Mouse (Mus musculus) gastrocnemius, postnatal 4 days (tissue): ENCODE results near the gene Rnf208. TPM values are rescaled to one million over a fixed set of nuclear protein-coding genes. Genes with fewer than 3 reads are reported as not detected.
A peak's percentile ranks its signal among the peaks of the same experiment; 100 is the strongest.

Experiments used
- DNase-seq, 2 experiments: peaks; one replicate each; pipeline ENCODE4 v3.0.0; 2021 to 2022; ENCODE audit warnings: low spot score in 2 of 2, mixed read lengths in 2 of 2
- total RNA-seq, 2 experiments: library from RNA; stranded (reverse); gene quantifications; 2 replicates each; pipeline ENCODE4 v1.2.3; 2021

Gene Rnf208
- total RNA-seq, 2 experiments from 2014 or later = 1.4 to 2.0 TPM

DNA sequence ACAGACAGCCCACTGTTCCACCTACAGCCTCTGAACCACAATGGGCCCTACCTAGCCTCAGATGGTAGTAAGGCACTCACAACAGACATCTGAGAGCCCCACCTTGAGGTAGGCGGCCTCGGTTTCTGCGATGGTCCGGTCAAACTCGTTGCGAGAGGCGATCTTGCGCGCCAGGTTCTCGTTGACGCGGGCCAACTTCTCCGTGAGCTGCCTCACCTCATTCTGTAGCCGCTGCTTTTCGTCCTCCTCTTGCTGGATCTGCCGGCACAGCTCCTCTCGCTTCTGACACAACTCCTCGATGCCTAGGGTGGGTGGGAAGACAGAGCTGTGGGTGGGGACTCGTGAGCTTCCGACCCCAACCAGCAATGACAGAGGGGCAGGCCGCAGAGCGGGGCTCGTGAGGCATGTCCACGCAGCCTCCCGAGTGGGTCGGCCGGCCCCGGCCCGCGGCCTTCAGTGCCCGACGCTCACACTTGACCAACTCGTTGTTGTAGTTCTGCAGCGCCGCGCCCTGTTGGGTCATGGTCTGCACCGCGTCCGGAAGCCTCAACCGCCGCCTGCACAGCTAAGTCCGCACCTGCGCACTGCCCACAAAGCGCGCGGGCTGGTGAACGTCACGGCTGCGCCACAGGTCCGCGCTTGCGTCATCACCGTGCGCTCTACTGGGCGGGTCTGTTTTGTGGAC lies 29.9 kb downstream of the Rnf208 start, which contains the start of the genes Ssna1 and Anapc2:
Ssna1 (minus strand) TSS at position 612 of the 685 bp plus-strand sequence.
Anapc2 (plus strand) TSS at position 652 of the 685 bp plus-strand sequence.
- DNase-seq = peak; percentile 97 to 98

- DNase-seq = no peak
These were observed 30.5 kb downstream of the Rnf208 start for GRCm38 (mm10) chr2:25272515-25272914.

- DNase-seq = no peak
These were observed 31.0 kb downstream of the Rnf208 start for GRCm38 (mm10) chr2:25273010-25273409.

DNA sequence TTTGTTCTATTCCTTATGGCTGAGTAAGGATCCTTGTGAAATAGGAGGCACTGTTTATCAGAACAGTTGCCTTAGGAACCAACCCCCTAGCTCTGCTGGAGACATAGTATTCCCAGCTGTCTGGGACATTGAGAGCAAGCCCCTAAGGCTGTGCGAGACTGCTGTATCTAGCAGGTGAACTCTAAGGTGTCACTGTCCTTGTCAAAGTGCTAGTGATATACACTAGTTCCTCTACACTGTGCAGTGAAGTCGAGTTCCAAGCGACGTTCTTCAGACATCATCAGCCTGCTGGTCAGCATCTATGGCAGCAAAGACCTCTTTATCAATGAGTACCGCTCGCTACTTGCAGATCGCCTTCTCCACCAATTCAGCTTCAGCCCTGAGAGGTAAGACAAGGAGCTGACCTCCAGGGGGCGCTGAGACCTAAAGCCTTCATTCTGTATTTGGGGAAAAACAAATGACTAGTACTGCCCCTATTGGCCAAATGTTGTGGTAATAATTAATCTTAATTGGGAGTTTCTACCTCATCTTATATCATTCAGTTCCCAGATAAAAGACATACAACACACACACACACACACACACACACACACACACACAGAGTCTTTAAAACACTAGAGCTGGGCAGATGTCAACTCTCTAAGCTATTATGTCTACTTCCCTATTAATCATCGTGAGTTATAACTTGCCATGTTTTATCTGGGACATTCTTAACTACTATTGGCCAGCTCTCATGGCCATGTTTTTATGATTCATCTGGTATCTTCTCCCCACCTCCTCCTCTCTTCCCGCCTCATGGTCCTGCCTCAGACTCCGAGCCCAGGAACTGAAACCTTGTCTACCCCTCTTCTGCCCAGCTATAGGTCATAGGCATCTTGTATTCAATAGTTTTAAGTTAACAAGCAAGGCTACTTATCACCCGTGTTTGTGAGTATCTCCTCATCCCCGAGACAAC lies 37.1 kb downstream of the Rnf208 start:
- DNase-seq = peak in 1 of 2 experiments; percentile 81

- no peak for DNase-seq
These were observed 43.5 kb downstream of the Rnf208 start for GRCm38 (mm10) chr2:25285551-25285950.

DNA sequence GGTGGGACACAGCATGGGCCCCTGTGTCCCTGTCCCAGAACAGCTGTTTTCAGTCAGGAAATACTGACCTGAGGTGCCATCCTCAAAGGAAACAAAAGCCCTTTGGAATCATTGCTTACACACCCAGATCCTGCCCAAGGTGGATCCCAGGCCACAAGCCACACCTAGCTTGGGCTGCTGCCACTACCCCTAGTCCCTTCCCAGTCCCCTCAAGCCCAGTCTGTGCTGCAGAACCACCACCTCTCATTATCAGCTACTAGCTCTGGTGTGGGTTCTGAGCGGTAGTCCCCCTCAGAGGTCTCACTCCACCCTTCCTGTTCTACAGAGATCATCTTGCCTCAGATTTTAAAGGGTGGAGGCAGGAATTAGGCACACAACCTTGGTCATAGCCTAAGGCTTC lies 44.3 kb downstream of the Rnf208 start:
- no peak for DNase-seq

DNA sequence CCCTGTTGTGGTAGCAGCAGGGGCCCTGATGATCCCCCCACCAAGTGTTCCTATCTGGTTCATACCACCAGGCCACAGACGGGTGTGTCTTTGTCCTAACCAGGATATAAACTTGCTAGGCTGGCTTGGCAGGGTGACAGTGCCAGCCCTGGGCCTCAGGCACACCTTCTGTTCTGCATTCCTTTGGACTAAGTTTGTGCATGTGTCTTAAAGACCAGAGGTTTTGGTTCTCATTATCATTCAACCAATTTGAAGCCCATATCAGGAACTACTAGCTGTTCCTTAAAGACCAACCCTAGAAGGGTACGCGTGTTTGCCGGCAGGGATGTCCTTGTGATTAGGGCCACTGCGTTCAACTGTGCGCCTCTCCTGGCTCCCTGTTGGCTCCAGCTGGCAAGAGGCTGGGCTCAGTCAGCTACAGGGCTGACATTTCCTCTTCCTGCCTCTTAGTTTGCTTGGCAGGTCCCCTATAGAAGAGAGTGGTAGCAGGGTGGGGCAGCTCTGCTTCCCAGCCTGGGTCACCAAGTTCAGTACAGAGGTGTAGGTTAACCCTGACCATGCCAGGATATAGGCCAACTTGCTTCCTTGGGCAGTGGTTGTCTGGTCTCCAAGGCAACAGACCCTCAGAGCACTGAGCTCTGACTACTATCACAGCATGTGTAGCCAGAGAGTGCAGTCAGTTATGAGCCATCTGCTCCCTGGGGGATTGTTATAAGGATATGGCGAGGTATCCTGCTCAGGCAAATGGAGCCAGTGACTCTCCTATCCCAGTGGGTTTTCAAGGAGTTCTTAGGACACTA lies 45.0 kb downstream of the Rnf208 start:
- no peak for DNase-seq

- no peak for DNase-seq
These were observed 46.0 kb downstream of the Rnf208 start, which contains the start of gene Tmem210 for GRCm38 (mm10) chr2:25287927-25288649. Gene Tmem210 (plus strand): TSS chr2:25288145.

GRCm38 (mm10) chr2:25288734-25289345 lies 46.8 kb downstream of the Rnf208 start:
- no peak for DNase-seq

- DNase-seq = peak in 1 of 2 experiments; percentile 53
These were observed 47.6 kb downstream of the Rnf208 start, which contains the start of gene Lrrc26 for GRCm38 (mm10) chr2:25289651-25290050. Gene Lrrc26 (plus strand): TSS chr2:25289915.

- DNase-seq = no peak
These were observed 48.2 kb downstream of the Rnf208 start for GRCm38 (mm10) chr2:25290101-25290815.

- DNase-seq = no peak
These were observed 48.7 kb downstream of the Rnf208 start for GRCm38 (mm10) chr2:25290816-25291130.

DNA sequence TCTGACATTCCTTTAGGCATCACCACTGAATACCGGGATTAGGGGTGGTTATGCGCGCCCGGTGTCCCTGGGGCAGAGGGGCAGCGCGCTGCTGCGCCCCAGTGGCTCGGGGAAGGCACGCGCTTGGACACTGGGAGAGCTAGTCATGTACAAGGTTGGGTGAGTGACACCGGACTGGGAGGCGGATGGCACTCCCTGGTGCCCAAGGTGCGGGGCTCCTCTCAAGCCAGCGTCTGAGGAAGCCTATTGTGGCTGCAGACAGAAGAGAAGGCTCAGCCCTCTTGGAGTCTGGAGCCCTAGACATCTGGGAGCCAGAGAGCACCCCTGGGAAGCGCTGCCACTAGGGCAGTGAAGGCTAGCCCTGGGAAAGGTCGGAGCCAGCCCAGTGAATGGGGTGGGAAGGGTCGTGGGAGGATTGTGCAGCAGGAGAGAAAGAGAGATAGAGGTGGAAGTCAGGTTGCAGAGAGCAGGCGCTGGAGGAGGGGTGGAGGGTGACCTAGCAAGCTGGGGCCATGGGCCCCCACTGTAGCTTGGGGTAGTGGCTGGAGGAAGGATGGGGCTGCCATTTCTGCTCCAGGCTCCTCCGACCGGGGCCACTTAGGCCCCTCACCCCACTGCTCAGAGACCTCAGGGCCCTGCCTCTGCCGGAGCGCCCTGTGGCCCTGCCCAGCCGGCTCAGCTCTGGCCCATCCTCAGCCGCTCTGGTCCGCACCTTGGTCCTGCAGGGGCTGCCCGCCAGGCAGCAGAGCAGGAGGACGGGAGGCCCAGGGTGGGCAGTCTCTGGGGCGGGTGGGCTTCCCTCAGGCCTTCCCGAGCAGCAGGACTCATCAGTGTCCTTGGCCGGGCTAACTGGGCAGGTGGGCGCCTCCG lies 49.4 kb downstream of the Rnf208 start:
- no peak for DNase-seq

DNA sequence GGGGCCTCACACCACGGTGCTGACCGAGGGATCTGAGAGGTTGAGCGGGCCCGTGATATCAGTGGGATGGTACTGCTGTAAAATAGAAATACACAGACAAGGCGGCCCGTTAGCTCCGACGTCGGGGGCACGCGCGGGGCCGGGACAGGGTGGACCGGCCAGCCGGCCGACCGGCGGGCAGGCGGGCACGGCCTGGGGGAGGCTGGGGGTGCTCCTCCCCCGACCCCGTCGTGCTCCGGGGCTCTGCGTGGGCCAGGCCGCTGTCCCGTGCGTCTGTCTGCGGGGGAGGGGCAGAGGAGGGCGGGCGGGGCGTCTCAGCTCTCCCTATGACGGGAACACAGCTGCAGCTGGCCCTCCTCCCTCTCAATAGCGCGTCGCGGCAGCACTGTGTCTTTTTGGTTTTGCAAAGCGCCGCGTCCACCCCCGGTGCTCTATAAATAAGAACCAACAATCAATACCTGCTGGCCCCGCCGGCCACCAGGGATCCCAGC lies 50.0 kb downstream of the Rnf208 start:
- no peak for DNase-seq

DNA sequence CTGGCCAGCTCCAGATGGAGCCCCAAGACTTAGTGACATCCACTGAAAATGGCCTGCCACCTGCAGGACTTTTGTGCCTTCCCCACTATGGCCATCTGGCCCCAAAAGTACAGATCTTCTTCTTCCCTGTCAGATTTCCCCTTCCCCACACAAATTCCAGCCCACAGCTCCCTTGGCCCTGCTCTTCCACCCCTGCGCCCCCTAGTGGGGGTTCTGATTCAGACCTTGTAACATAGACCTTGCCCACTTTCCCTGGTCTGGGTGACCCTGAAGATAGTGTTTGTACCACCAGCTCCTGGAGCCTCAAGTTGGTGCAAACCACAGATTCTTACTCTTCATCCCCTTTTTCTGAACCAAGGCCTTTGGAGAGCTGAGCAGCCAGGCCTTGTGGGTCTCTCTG lies 50.8 kb downstream of the Rnf208 start:
- DNase-seq = peak; percentile 72 to 80

GRCm38 (mm10) chr2:25293706-25294105 lies 51.7 kb downstream of the Rnf208 start:
- DNase-seq = no peak
